Mouse (Mus musculus): ENCODE data around the gene Scgb3a1. TPM values are rescaled to one million over a fixed set of nuclear protein-coding genes. Genes with fewer than 3 reads are reported as not detected.
A peak's percentile ranks its signal among the peaks of the same experiment; 100 is the strongest.

Scgb3a1 gene
- total and polyA plus RNA-seq, 2 experiments from 2014 or later: 0.33 TPM; not detected in 1

DNA sequence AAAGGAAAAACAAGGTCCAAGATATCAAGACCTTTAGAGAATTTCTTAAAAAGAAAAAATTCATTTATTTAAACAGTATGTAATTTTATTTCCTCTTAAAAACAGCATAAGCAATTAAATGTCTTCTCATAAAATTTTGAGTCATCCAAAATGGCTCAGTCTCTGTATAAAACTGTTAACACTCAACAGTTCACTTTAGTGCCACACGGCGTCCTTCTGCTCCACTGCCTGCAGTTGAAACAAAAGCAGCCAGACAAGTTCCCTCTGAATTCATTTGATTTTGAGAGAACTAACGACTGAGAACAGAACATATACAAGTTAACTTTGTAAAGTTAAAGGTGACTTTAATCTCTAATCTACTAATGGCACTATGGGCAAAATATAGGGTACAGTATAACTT lies 10.0 kb downstream of the Scgb3a1 start:
- ATAC-seq: no peak
- peaks cover 19% of the 10 kb centered on the region for H3K36me3 ChIP-seq (ENCODE audit: insufficient read depth, low read length)

DNA sequence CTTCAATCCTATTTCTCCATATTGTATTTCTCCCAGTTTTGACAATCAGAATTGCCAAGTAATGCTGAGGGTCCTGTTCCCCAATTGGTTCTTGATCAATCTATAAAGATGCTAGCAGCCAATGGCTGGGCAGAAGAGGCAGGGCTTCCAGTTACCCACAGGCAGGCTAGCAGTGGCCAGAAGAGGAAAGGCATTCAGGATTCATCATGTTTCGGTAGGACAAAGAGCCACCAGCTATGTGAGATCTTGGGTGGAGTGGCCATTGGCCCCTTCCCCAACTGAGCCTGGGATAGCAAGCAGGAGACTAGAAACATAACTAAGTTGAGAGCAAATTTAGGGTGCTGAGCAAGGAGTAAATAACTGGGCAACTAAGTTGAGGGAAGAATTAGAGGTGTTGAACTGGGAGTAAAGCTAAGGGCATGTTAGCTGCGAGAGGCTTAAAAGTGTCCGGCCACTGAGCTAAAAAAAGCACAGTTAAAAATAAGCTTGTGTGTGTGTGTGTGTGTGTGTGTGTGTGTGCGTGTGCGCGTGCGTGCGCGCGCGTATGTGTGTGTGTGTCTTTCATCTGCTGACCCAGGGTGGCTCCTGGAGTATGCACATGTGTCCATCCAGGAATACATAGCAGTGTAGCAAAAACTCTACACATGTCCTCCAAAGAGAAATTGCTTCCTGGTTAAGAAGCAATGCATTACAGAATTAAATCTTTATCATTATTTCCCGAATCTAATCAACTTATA lies 21.0 kb downstream of the Scgb3a1 start:
- Histone ChIP-seq H3K9me3 (ENCODE audit: low read length) (no peaks in the 10 kb centered on the region), H3K9ac (replicated peaks; ENCODE audit: low read length) (no peak overlapping the region), H3K27ac (no peak overlapping the region), H3K4me2 (ENCODE audit: low read depth, low read length) (no peak overlapping the region), H3K36me3 (ENCODE audit: insufficient read depth, low read length) (peaks cover 36% of the 10 kb centered on the region), H3K4me1 (ENCODE audit: insufficient read depth, low read length) (no peaks in the 10 kb centered on the region), H3K4me3 (ENCODE audit: low read length) (no peak overlapping the region), H3K27me3 (ENCODE audit: insufficient read depth, low read length) (no peaks in the 10 kb centered on the region)
- no peak for TF ChIP-seq CTCF (IDR thresholded peaks at IDR 0.05; ENCODE audit: low read depth)
- ATAC-seq: no peak
- 92% methylated on average over 12 of the region's 12 CpGs for WGBS
- no peak for DNase-seq (ENCODE audit: low spot score)

More for the DNA sequence above, 10.0 kb downstream of the Scgb3a1 start:
- Histone ChIP-seq H3K27me3 (ENCODE audit: insufficient read depth, low read length) (no peaks in the 10 kb centered on the region), H3K4me2 (ENCODE audit: low read depth, low read length) (no peak overlapping the region), H3K9ac (replicated peaks; ENCODE audit: low read length) (no peak overlapping the region), H3K27ac (no peak overlapping the region), H3K9me3 (ENCODE audit: low read length) (no peaks in the 10 kb centered on the region), H3K4me3 (ENCODE audit: low read length) (no peak overlapping the region), H3K4me1 (ENCODE audit: insufficient read depth, low read length) (no peaks in the 10 kb centered on the region)
- DNase-seq (ENCODE audit: low spot score): no peak
- TF ChIP-seq CTCF (IDR thresholded peaks at IDR 0.05; ENCODE audit: low read depth): peak; percentile 33
- 69% methylated on average over 3 of the region's 3 CpGs for WGBS

DNA sequence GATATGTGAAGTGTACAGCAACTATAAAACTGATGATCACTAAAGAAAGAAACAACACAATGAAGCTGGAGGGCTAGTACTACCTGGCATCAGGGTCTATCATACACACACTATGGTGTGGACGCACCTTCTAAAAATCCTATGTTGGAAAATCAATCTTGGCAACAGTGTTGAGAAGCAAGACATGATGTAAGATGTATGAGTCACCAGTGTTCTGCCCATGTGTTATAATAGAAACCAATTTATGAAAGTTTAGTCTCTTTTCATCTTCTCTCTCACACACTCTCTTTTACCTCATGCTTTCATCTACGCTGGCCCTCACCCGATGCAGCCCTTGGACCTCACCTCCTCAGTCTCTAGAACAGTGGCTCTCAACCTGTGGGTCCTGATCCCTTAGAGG lies 31.6 kb downstream of the Scgb3a1 start:
- Histone ChIP-seq H3K9me3 (ENCODE audit: low read length) (no peaks in the 10 kb centered on the region), H3K4me2 (ENCODE audit: low read depth, low read length) (no peak overlapping the region), H3K4me3 (ENCODE audit: low read length) (no peak overlapping the region), H3K27ac (no peak overlapping the region), H3K36me3 (ENCODE audit: insufficient read depth, low read length) (no peaks in the 10 kb centered on the region), H3K4me1 (ENCODE audit: insufficient read depth, low read length) (no peaks in the 10 kb centered on the region), H3K9ac (replicated peaks; ENCODE audit: low read length) (no peak overlapping the region), H3K27me3 (ENCODE audit: insufficient read depth, low read length) (no peaks in the 10 kb centered on the region)
- DNase-seq (ENCODE audit: low spot score): no peak
- ATAC-seq: no peak
- TF ChIP-seq CTCF (IDR thresholded peaks at IDR 0.05; ENCODE audit: low read depth): no peak
- 95% methylated on average over 3 of the region's 3 CpGs for WGBS

DNA sequence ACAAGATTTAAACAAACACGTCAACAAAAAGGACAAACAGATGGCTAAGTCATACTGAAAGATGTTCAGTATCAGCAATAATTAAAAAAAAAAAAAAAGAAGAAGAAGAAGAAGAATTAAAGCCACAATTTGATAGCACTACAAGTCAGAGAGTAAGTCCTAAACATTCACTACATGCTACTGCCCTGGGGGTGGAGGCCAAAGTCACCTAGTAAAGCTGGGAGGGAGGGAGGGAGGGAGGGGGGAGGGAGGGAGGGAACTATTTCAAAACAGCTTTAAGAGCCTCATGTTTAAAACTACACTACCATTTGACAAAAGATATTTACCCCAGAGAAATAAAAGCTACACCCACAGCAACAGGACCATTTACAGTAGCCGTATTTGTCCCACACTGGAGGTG lies 32.3 kb downstream of the Scgb3a1 start:
- H3K9me3 ChIP-seq (ENCODE audit: low read length): no peaks in the 10 kb centered on the region
- ATAC-seq (no peak), DNase-seq (ENCODE audit: low spot score) (no peak)
- H3K9ac ChIP-seq (replicated peaks; ENCODE audit: low read length): no peak overlapping the region
- no peak overlapping the region for H3K4me3 ChIP-seq (ENCODE audit: low read length)
- no peaks in the 10 kb centered on the region for H3K4me1 ChIP-seq (ENCODE audit: insufficient read depth, low read length)
- 82% methylated on average over 2 of the region's 2 CpGs for WGBS
- no peak overlapping the region for H3K4me2 ChIP-seq (ENCODE audit: low read depth, low read length)
- H3K27me3 ChIP-seq (ENCODE audit: insufficient read depth, low read length): no peaks in the 10 kb centered on the region
- no peak for TF ChIP-seq CTCF (IDR thresholded peaks at IDR 0.05; ENCODE audit: low read depth)
- no peaks in the 10 kb centered on the region for H3K36me3 ChIP-seq (ENCODE audit: insufficient read depth, low read length)
- H3K27ac ChIP-seq: no peak overlapping the region

DNA sequence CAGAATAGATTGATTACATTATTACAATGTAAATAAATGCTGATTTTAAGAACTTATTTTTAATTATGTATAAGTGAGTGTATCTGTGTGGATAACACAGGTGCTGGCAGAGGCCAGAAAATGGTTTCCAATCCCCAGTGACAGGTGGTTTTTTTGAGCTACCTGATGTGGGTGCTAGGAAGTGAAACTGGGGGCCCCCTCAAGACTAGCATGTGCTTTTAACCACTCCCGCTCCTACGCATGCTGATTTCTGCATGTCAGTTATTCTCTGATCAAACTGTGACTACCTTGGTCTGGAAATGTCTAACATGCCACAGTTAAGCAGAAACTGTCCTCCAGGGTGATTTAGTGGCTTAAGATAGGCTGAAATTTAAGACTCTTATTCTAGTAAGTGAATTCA lies 33.1 kb downstream of the Scgb3a1 start:
- no peak for TF ChIP-seq CTCF (IDR thresholded peaks at IDR 0.05; ENCODE audit: low read depth)
- H3K4me2 ChIP-seq (ENCODE audit: low read depth, low read length): no peak overlapping the region
- H3K36me3 ChIP-seq (ENCODE audit: insufficient read depth, low read length): peaks cover 5% of the 10 kb centered on the region; the same call in 1 of the 2 replicates
- H3K27ac ChIP-seq: no peak overlapping the region
- no peak overlapping the region for H3K4me3 ChIP-seq (ENCODE audit: low read length)
- no peak for DNase-seq (ENCODE audit: low spot score)
- no peaks in the 10 kb centered on the region for H3K9me3 ChIP-seq (ENCODE audit: low read length)
- H3K4me1 ChIP-seq (ENCODE audit: insufficient read depth, low read length): no peaks in the 10 kb centered on the region
- no peak for ATAC-seq
- H3K9ac ChIP-seq (replicated peaks; ENCODE audit: low read length): no peak overlapping the region
- no peaks in the 10 kb centered on the region for H3K27me3 ChIP-seq (ENCODE audit: insufficient read depth, low read length)
- WGBS: 98% methylated on average over 2 of the region's 2 CpGs

DNA sequence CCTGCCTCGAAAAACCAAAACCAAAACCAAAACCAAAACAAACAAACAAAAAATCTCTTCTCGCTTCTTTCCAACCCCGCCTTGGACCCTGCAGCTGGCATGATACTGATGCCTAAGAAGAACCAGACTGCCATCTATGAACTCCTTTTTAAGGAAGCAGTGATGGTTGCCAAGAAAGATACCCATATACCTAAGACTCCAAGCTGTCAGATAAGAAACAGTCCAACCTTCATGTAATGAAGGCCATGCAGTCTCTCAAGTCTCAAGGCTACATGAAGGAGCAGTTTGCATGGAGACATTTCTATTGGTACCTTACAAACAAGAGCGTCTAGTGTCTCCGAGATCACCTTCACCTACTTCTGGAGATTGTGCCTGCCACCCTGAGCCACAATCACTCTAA lies 34.4 kb downstream of the Scgb3a1 start:
- ATAC-seq (no peak), DNase-seq (ENCODE audit: low spot score) (no peak)
- Histone ChIP-seq H3K4me2 (ENCODE audit: low read depth, low read length) (no peak overlapping the region), H3K36me3 (ENCODE audit: insufficient read depth, low read length) (peaks cover 13% of the 10 kb centered on the region; the same call in 1 of the 2 replicates), H3K4me1 (ENCODE audit: insufficient read depth, low read length) (no peaks in the 10 kb centered on the region), H3K27ac (no peak overlapping the region), H3K4me3 (ENCODE audit: low read length) (no peak overlapping the region), H3K27me3 (ENCODE audit: insufficient read depth, low read length) (no peaks in the 10 kb centered on the region), H3K9me3 (ENCODE audit: low read length) (no peaks in the 10 kb centered on the region), H3K9ac (replicated peaks; ENCODE audit: low read length) (no peak overlapping the region)
- TF ChIP-seq CTCF (IDR thresholded peaks at IDR 0.05; ENCODE audit: low read depth): no peak
- 95% methylated on average over 5 of the region's 5 CpGs for WGBS

DNA sequence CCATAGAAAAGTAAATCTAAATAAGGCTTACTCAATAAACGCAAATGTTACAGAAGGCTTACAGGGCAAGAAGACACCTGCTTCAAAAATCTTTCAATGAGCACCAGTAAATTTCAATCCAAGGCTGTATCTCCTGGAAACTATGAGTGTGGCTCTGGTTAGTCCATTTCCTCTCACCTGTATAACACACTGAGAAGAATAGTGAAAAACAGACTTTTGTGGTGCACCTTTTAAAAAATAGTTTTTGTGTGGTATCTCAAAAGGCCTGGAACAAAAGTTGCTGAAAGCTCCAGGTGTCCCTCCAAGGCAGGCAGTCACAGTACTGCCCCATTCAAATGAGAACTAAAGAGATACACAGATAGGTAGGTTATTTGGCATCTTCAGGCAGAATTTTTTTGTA lies 35.7 kb downstream of the Scgb3a1 start:
- 96% methylated on average over 1 of the region's 1 CpGs for WGBS
- no peak for TF ChIP-seq CTCF (IDR thresholded peaks at IDR 0.05; ENCODE audit: low read depth)

More for the DNA sequence above, 35.7 kb downstream of the Scgb3a1 start:
- peaks cover 13% of the 10 kb centered on the region; the same call in 1 of the 2 replicates for H3K36me3 ChIP-seq (ENCODE audit: insufficient read depth, low read length)
- H3K9ac ChIP-seq (replicated peaks; ENCODE audit: low read length): no peak overlapping the region
- no peak overlapping the region for H3K4me3 ChIP-seq (ENCODE audit: low read length)
- no peaks in the 10 kb centered on the region for H3K4me1 ChIP-seq (ENCODE audit: insufficient read depth, low read length)
- H3K4me2 ChIP-seq (ENCODE audit: low read depth, low read length): no peak overlapping the region
- DNase-seq (ENCODE audit: low spot score) (no peak), ATAC-seq (no peak)
- H3K27ac ChIP-seq: no peak overlapping the region
- no peaks in the 10 kb centered on the region for H3K27me3 ChIP-seq (ENCODE audit: insufficient read depth, low read length)
- H3K9me3 ChIP-seq (ENCODE audit: low read length): no peaks in the 10 kb centered on the region
